Mouse (Mus musculus) mouse trophoblast stem cell (cell line): ENCODE measurements around the gene Arid5b.

ENCODE experiments used
- in situ Hi-C, 2 experiments: fragments of 300-500 bp; cut with MseI, MboI; formaldehyde crosslinking; loops; 2 replicates in 1 of 2; 3 replicates in 1 of 2; pipeline ENCODE4 v1.15.1; 2025

The Arid5b gene

DNA sequence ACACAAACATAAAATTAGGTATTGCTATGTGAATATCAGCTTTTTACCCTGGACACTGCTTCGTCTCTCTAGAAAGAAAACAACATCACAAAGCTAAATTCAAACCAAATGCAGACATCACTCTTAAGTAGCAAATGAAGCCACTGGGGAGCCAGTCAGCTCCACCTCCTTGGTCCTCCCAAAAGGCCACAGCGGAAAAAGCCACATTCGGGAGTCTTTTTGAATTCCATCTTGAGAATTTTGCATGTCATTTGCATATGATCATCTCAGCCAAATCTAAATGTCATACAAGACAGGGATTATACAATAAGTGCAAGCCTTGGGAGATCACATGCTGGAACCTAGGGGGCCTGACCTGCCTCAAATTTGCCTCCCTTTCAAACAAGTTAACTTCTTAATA lies 85.0 kb downstream of the Arid5b start:
- in situ Hi-C loops, result no loop called here

DNA sequence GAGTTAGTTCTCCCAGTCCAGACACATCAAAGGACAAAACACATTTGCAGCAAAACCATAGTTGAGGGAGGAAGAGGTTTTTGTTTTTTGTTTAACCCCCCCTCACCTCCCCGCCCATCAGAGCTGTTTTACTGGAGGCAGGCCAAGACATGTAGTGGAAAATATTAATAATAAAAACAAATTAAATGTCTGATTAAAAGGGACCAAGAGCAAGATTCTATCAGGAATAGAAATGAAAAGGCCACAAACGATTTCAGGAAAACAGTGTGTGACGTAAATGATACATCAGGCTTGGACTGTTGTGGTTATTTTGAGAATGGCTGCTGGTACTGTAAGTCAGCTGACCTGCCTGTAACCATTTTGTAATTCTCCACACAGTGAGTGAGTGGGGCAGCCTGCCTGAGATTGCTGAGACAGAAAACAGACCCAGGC lies 85.7 kb downstream of the Arid5b start:
- in situ Hi-C loops, result no loop called here

- in situ Hi-C loops, result no loop called here
These were observed 86.7 kb downstream of the Arid5b start for GRCm38 (mm10) chr10:68191691-68192380.

DNA sequence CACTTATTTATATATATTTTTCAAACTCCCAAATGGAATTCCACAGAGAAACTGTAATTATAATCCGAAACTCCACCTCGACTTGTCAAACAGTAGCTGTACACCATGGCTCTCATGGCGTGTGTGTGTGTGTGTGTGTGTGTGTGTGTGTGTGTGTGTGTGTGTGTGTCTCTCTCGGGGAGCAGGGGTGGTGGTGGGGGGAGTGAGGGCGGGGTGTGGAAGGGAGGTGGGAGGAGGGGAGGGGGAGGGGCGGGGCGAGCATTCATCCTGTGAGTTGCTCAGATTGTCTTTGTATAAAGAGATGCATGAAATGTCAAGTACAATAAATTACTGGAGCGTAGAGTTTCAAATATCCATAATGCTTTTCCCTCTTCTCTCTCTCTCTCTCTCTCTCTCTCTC lies 87.4 kb downstream of the Arid5b start:
- in situ Hi-C loops, result no loop called here

DNA sequence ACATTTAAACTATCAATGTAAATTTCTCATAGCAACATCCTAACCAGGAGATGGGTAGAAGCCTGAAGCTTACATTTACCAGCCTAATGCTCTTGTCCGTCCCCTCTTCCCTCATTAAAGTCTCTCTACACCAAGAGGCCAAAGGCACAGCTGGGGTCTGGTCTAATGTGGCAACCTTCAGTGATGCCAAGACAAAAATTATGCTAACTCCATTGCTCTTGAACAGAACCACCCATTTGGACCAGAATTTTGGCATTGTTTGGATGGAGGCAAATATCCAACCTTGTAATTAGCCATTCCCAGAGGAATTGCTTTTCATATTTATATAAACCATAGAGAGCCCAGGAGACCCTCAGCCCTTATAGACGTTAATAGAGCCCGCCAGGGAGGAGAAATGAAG lies 88.7 kb downstream of the Arid5b start:
- in situ Hi-C loops, result no loop called here

DNA sequence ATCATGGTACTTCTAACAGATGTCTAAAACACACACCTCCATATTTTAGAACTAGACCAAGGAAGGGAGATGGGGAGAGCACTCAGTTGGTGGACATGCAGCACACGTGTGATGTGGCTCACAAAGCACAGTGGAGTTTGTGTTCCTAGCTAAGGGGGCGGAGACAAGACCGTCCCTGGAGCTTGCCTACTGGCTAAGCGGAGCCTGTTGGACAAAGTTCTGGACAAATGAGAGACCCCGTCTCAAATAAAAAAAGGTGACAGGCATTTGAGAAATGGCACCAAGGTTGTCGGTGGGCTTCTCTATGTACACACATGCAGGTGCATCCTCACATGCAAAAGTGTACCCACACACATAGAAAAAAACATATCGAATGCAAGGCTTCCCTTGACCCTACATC lies 95.4 kb downstream of the Arid5b start:
- in situ Hi-C loops, result no loop called here

DNA sequence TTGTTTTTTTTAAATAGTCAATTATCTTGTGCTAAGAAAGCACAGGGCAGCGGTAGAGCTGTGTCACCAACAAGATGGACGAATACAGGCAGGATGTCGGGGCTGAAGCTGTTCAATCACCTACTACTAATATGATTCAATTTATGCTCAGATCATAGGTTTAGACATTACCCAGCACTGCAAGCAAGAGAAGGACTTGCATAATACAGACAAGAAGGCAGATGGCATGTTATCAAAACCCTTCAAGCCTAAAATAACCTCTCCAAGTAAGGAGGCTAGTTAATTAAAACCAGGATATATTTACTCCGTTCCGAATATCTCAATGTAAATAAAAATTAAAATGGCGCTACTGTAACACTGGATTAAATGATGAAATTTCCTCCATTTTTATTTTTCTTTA lies 96.3 kb downstream of the Arid5b start:
- in situ Hi-C loops, result no loop called here

DNA sequence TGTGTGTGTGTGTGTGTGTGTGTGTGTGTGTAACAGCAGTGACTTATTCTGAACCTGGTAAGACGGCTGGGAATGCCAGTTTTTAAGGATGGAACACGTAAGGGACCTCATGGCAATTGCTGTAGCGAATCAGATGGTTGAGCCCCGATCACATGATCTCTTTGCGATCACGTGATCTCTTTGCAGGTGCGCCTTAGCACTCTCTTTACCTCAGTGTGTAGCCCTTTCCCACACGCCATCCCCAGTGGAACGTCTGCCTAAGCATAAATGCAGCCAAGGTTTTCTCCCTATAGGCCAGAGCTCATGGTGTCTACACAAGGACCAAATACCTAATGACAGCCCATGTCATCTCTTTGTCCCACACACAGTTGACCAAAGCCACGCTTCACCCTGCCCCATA lies 97.4 kb downstream of the Arid5b start:
- in situ Hi-C loops, result no loop called here

- in situ Hi-C loops, result no loop called here
These were observed 97.8 kb downstream of the Arid5b start for GRCm38 (mm10) chr10:68180721-68181120.

DNA sequence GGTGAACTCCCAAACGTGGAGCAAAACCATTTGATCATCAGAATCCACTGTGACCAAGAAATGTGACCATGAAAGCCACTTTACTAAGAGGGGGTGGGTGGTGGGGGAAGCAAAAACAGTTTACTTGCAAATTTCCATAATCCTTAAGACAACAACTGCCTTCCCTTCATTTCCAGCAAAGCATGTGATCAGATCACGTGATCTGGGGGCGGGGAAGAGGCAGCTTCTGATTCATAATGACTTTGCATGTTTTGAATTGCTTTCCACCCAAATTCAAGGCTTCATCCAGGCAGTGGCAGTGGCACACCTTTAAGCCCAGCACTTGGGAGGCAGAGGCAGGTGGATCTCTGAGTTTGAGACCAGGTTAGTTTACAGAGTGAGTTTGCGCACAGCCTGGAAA lies 98.4 kb downstream of the Arid5b start:
- in situ Hi-C loops, result no loop called here

DNA sequence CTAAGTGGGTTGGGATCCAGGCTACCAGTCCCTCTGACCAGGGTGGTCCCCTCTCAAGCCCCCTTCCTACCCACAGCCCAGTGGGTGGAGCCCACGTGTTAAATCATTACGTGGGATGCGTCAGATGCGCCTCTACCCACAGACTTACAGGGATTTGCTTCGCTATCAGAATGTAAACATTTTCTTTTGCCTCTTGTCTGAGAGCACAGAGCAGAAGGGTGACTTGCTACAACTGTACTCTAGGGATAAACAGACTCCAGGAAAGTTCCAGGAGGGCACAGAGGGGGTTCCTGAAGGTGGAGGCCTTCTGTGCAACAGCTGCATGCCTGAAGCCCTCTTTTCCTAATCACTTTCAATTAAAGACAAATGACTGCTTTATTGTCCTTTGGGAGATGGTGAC lies 98.8 kb downstream of the Arid5b start:
- in situ Hi-C loops, result loop anchor here in 1 of 2 experiments (10.0 kb wide), 1 partner anchor 105 kb away; no protein-coding TSS in a partner anchor

DNA sequence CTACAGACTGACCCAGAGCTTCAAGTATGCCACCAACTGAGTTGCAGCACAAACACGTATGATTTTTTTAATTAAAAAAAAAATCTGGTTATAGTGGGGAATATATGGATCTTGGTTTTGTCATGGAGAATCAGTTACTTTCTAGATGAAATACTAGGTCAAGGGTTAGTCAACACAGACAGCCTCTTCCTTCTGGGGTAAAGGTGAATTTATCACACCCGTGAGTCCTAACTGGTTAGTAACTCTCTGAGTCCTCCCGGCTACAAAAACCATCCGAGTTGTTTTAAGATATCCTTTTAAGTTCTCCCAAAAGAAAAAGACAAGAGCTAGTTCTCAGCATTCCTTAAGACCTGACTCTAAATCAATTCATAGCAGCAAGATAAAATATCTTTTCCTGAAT lies 99.2 kb downstream of the Arid5b start:
- in situ Hi-C loops, result loop anchor here in 1 of 2 experiments (10.0 kb wide), 1 partner anchor 105 kb away; no protein-coding TSS in a partner anchor

DNA sequence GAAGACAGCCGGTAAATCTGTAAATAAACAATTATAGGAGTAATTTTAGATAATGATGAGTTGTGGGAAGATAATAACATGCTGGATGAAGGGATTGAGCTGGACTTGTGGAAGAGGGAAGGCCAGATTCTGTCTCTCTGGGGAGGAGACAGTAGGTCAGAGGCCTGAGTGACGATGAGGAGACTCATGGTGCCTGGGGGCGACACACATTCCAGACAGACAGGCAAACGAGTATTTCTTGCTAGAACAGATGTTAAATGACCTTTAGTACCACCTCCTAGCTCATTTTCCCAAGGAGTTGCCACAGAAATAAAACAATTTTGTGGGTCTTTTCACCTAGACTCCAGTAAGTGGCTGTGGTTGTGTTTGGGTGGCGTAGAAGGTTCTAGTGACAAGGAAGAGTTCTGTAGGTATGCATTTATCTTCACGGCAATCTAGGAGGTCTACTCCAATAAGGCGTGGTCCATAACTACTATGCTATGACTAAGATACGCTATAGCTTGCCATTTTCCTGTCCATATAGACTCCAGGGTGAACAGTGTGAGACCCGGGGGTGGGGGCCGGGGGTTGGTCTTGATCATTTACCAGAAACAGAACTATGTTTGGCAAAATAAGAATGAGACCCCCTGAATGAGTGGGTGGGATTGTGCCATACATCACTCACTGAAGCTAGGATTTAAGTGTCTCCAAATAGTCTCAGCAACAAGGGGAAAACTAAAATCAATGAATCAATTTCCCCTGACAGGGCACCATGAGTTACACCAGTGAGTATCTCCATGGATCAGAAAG lies 100.6 kb downstream of the Arid5b start:
- in situ Hi-C loops, result loop anchor here in 1 of 2 experiments (10.0 kb wide), 1 partner anchor 107 kb away; no protein-coding TSS in a partner anchor

DNA sequence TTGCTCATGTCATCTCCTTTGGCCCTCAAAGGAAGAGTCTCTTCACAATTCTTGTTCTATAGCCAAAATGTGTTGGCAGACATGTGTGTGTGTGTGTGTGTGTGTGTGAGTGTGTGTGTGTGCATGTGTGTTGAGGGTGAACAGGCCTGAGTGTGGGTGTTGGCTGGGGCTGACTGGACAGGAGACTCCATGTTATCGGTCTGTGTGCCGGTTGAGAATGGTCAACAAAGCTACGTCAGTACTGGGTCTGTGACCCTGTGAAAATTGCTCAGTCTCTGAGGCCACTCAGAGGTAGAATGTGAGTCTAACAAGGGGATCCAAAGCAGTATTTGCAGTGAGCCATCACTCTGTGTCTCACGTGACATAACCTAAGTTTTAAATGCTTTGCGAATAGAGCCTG lies 102.7 kb downstream of the Arid5b start:
- in situ Hi-C loops, result loop anchor here in 1 of 2 experiments (10.0 kb wide), 1 partner anchor 109 kb away; no protein-coding TSS in a partner anchor

DNA sequence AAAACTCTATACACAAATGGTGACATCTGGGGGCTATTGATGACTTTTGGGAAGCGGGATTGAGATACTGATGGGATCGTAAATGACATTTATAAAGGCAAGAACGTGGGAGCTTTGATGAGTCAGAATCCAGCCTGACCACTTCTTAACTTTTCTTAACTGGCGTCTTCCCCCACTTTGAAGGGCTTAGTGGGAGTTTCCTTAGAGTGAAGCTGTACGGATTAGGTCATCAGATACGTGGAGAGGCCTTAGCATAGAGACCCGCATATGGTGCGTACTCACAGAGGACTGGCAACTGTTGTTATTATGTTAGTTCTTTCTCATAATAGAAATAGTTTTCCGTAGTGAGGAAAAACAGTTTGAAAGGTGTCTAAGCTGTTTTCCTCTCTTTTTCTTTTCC lies 104.9 kb downstream of the Arid5b start:
- in situ Hi-C loops, result loop anchor here in 1 of 2 experiments (10.0 kb wide), 1 partner anchor 111 kb away; no protein-coding TSS in a partner anchor

GRCm38 (mm10) chr10:68172906-68173305 lies 105.6 kb downstream of the Arid5b start:
- in situ Hi-C loops, result loop anchor here in 1 of 2 experiments (10.0 kb wide), 1 partner anchor 112 kb away; no protein-coding TSS in a partner anchor

DNA sequence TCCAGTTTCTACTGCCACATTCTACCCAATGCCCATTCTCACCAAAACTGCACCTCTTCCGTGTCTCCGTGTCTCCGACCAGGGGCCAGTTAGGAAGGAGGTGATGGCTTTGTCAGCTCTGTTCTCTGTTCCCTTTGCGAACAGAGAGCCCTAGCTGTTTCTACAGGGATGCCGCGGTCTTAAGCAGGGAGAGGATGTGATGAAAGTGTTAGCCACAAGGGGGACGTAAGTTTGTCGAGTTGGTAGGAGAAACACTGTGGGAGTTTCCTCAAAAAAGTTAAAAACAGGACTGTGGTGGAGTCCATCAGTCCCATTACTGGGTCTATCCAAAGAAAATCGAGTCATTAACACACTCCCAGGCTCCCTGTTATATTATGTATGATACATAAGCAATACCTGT lies 106.6 kb downstream of the Arid5b start:
- in situ Hi-C loops, result loop anchor here in 1 of 2 experiments (10.0 kb wide), 1 partner anchor 113 kb away; no protein-coding TSS in a partner anchor

DNA sequence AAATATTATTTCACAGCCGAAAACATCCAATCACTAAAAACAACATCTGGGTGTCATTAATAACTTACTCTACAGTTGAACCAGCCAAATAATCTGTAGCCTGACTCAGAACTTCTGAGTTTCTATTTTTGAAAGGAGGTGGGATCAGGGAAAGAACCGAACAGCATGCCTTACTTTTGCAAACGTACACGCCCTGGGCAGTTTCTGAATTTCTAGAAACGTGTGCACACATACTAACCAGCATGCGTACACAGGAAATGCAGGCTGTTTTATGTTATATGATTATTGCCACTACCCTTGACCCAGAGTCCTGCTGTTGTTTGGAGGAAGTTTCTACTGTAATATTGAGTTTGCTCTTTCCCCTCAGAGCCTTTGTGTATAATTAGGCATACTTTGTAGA lies 109.9 kb downstream of the Arid5b start:
- in situ Hi-C loops, result no loop called here

DNA sequence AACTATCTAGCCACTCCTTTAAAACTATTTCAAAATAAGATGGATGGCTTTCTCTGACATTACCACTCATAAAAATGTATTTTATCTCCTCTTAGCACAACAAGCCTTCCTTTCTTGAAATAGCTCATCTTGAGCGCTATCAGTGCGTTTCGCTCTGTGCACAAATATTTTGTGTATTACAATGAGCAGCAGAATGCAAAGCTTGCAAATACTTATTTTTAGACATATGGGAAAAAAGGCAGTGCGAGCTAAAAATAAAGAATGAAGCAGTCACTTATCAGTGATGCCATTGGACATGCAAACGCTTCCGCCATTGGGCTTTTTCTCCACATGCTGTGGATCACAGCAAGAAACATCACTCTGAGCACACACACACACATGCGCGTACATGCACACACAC lies 110.4 kb downstream of the Arid5b start:
- in situ Hi-C loops, result no loop called here

- in situ Hi-C loops, result no loop called here
These were observed 111.4 kb downstream of the Arid5b start for GRCm38 (mm10) chr10:68167118-68167517.

DNA sequence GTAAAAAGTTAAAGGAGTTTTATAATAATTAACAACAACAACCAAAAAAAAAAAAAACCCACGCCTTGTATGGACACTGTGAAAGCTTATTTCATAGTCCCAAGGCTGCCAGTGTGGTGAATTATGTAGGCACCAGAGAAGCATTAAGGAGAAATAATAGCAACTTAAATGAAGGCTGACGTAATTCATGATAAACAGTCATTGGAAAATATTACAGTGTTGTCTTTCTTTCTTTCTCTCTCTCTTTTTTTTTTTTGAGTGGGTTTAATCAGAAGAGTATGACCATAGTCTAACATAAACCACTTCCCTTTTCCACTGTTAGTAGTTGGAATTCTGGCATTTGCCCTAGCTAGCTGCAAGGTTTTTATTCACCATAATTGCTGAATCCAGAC lies 111.8 kb downstream of the Arid5b start:
- in situ Hi-C loops, result no loop called here
